Mouse (Mus musculus) adrenal gland, adult 2 months (tissue): Measurements from ENCODE around the gene Ntsr1. TPM values are rescaled to one million over a fixed set of nuclear protein-coding genes. Genes with fewer than 3 reads are reported as not detected.

Experiments
- DNase-seq: peaks from one replicate; pipeline ENCODE4 v3.0.0; 2021
- long read RNA-seq: library from polyadenylated mRNA; stranded (forward); transcript quantifications from one replicate; pipeline ENCODE4 v2.0.0, GENCODE M21; 2021
- polyA plus RNA-seq: library from polyadenylated mRNA; depleted of rRNA; stranded (reverse); fragments of >200 nt; gene quantifications from 2 replicates; pipeline ENCODE4 v1.2.3, GENCODE M21; 2012; rRNA removed
- total RNA-seq, 2 experiments: library from RNA; stranded (reverse); gene quantifications; 2 replicates each; pipeline ENCODE4 v1.2.3; 2021

Gene Ntsr1
- not detected for total RNA-seq
- not detected in 2 replicates for polyA plus RNA-seq
- long read RNA-seq, result 0 reads

- no peak for DNase-seq
These were observed at the start of gene Ntsr1 for GRCm38 (mm10) chr2:180499741-180500140. Gene Ntsr1, plus strand, starts transcription at chr2:180499976.

- DNase-seq, result no peak
These were observed 49.2 kb upstream of the Ntsr1 start for GRCm38 (mm10) chr2:180450529-180450928.

- DNase-seq, result peak; percentile 95
These were observed 43.8 kb upstream of the Ntsr1 start, which contains the start of gene Slco4a1 for GRCm38 (mm10) chr2:180455723-180456698. Gene Slco4a1, plus strand, starts transcription at chr2:180456245.

- DNase-seq, result no peak
These were observed 43.1 kb upstream of the Ntsr1 start for GRCm38 (mm10) chr2:180456705-180457104.

- no peak for DNase-seq
These were observed 42.1 kb upstream of the Ntsr1 start for GRCm38 (mm10) chr2:180457680-180458079.

- DNase-seq, result no peak
These were observed 40.3 kb upstream of the Ntsr1 start for GRCm38 (mm10) chr2:180459437-180459836.

GRCm38 (mm10) chr2:180460801-180461200 lies 39.0 kb upstream of the Ntsr1 start:
- DNase-seq, result no peak

- DNase-seq, result no peak
These were observed 37.2 kb upstream of the Ntsr1 start for GRCm38 (mm10) chr2:180462593-180462992.

- no peak for DNase-seq
These were observed 33.3 kb upstream of the Ntsr1 start for GRCm38 (mm10) chr2:180466505-180466904.

GRCm38 (mm10) chr2:180468871-180469270 lies 30.9 kb upstream of the Ntsr1 start:
- DNase-seq, result no peak

GRCm38 (mm10) chr2:180469768-180470167 lies 30.0 kb upstream of the Ntsr1 start:
- DNase-seq, result peak; percentile 40

- DNase-seq, result peak; percentile 19
These were observed 27.3 kb upstream of the Ntsr1 start for GRCm38 (mm10) chr2:180472306-180473079.

GRCm38 (mm10) chr2:180473080-180473440 lies 26.7 kb upstream of the Ntsr1 start:
- peak; percentile 45 for DNase-seq

GRCm38 (mm10) chr2:180474864-180475263 lies 24.9 kb upstream of the Ntsr1 start:
- DNase-seq, result no peak

GRCm38 (mm10) chr2:180482274-180482673 lies 17.5 kb upstream of the Ntsr1 start:
- no peak for DNase-seq

GRCm38 (mm10) chr2:180484882-180485281 lies 14.9 kb upstream of the Ntsr1 start:
- no peak for DNase-seq

GRCm38 (mm10) chr2:180485306-180485705 lies 14.5 kb upstream of the Ntsr1 start:
- no peak for DNase-seq

- DNase-seq, result no peak
These were observed 11.5 kb upstream of the Ntsr1 start for GRCm38 (mm10) chr2:180488210-180488751.

- no peak for DNase-seq
These were observed 3.9 kb upstream of the Ntsr1 start for GRCm38 (mm10) chr2:180495906-180496305.

- no peak for DNase-seq
These were observed 950 bp downstream of the Ntsr1 start for GRCm38 (mm10) chr2:180500726-180501125.

- DNase-seq, result no peak
These were observed 1.6 kb downstream of the Ntsr1 start for GRCm38 (mm10) chr2:180501217-180501967.

- no peak for DNase-seq
These were observed 6.5 kb downstream of the Ntsr1 start for GRCm38 (mm10) chr2:180506281-180506680.
